Mouse (Mus musculus): Measurements from ENCODE around the gene Avpr1a.

Avpr1a gene

DNA sequence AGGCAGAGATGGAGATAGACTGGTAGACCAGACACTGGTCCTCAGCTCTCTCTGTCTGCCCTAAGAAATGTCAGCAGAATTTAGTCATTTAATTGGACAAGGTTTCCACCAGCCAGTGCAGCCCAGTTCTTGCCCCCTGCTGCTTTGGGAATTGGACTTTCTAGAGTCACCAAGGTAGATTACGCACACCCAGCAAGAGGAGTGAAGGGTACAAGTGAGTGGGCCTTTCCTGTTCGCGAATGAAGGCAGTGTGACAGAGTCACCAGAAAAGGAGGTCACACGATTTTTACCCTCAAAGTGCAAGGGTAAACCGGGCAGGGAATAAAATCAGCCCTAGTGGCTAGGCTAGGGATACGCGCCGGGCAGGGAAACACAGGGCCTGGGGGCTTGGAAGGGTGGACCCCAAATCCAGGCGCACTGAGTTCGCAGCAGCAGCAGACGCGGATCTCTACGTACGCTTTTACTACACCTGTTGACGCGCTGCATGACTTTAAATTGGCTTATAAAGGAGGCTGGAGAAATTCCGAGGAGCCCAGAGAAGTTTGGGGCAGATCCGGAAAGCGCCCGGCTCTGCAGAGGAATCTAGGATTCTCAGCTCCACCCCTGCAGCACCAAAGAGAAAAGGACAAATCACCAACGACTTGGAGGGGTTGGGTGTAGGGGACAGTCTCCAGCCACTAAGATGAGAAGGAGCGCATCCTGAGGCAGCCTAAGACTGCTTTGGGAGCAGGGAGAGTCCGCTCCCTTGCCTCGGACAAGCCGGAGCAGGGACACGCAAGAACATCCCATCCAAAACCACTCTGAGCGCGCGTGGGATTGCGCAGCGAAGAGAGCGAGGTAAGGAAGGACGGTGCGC, at the start of gene Avpr1a:
Gene Avpr1a (plus strand): TSS at position 639 of the 856 bp plus-strand sequence.
- no peak for DNase-seq (ENCODE audit: low read depth)

DNA sequence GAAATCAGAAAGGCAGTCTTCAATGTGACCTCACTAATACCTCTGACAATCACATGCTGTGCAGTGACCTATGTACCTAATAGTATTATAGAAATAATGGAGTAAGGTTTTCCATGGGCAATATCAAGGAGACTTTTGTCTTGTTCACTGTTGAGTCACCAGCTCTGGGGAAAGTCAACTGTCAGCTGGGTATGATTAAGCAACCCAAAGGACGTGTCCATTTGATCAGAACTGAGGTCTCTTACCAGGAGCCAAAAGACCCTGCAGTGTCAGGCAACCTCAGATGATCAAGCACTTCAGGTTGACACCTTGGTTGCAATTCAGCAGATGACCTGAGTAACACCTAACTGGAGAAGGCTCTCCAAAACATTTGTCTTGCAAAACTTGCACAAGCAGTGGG, 46.0 kb upstream of the Avpr1a start:
- DNase-seq (ENCODE audit: low read depth), result no peak

DNA sequence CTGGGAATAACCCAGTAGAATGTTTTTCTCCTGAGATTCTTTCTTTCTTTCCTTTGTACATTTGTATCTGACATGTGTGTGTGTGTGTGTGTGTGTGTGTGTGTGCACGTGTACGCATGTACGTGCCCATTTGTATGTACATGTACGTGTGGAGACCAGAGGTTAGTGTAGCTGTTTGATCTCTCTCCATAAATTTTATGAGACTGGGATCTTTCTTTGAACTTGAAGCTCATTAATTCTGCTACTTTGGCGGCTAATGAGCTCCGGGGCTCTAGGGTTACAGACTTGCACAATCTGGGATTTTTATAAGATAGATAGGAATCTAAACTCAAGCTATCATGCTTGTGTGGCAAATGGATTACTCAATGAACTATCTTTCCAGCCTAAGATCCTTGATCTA, 42.0 kb upstream of the Avpr1a start:
- no peak for DNase-seq (ENCODE audit: low read depth)

- DNase-seq (ENCODE audit: low read depth), result no peak
These were observed 39.4 kb upstream of the Avpr1a start for GRCm38 (mm10) chr10:122408697-122409409.

DNA sequence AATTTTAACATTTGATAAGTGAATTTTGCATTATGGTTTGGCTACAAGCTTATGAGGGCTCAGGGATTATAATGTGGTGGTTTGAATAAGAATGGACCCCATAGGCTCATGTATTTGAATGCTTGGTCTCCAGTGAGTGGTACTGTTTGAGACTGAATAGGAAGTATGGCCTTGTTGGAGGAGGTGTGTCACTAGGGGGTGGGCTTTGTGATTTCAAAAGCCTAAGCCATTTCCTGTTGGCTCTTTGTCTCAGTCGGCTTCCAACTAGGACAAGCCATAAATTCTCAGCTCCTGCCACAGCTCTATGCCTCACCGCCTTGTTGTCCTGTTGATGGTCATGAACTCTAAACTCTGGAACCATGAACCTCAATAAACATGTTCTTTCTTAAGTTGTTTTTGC, 37.5 kb upstream of the Avpr1a start:
- DNase-seq (ENCODE audit: low read depth), result no peak

- DNase-seq (ENCODE audit: low read depth), result no peak
These were observed 15.6 kb upstream of the Avpr1a start for GRCm38 (mm10) chr10:122432690-122433089.

DNA sequence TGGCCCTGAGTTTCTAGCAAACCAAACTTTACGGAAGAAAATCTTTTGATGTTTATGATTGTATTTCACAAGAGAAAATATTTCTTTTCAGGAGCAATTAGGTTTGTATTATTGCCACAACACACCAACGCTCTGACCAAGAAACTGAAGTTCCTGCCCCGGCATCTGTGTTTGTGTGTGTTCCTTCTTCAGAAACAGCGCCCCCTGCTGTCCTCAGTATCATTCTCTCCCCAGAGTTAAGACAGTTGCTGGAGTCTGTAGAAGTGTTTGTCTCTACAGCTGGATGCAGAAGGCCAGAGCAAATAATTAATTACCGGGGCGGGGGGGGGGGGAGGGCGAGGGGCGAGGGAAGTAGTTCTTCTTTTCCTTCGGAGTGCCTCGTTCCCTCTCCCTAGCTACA, 1.0 kb upstream of the Avpr1a start:
- DNase-seq (ENCODE audit: low read depth), result peak; percentile 55

GRCm38 (mm10) chr10:122448717-122449611, 665 bp downstream of the Avpr1a start:
- no peak for DNase-seq (ENCODE audit: low read depth)

GRCm38 (mm10) chr10:122449856-122450255, 1.6 kb downstream of the Avpr1a start:
- no peak for DNase-seq (ENCODE audit: low read depth)

DNA sequence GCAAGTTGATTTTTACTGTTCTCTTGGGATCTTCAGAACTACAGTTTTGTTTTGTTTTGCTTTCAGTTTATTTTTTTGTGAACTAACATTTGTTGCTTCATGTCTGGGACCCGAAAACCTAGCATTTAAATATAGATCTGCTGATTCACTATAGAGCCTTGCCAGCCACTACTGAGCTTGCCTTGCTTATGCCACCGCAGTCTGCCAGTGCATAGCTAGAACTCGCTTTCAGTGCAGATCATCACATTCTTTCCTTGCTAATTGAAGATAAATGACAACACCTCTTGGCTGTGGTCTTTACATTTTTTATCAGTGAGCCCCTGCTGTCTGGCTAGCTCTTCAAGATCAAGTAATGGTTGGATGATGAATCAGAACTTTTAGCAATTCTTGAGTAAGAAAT, 5.2 kb downstream of the Avpr1a start:
- no peak for DNase-seq (ENCODE audit: low read depth)

- no peak for DNase-seq (ENCODE audit: low read depth)
These were observed 7.5 kb downstream of the Avpr1a start for GRCm38 (mm10) chr10:122455793-122456192.

DNA sequence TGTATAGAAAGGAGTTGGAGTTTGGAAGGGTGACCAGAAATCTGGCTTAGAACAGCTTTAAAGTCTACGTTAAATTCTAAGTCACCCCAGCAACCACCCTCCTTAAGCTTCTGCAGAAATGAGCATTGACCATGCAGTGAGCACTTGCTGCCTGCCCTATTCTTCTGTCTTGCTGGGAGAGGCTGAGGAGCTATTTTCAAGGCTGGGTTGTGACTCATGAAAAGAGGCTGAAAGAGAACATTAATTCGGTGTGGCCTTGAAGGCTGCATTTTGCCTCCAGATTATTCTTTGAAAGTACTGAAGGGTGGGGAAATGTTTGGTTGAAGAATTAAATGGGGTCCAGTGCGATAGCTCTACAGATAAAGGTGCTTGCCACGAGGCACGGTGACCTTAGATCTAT, 28.5 kb downstream of the Avpr1a start:
- DNase-seq (ENCODE audit: low read depth), result no peak

DNA sequence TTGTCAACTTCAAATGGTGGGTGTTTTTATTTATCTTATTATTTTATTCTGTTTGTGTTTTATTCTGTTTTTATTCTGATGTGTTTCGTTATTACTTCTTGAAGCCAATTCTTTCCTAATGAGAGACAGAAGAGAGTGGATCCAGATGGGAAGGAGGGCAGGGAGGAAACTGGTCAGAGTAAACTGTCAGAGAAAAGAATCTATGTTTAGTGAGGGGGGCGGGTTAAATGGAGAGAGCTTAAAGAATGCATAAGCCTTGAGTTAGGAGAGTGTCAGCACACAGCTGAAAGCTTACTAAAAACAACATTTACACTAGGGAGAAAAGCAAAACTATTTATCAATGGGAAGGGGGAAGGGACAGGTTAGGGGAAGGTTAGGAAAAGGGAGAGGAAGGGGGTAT, 50.3 kb downstream of the Avpr1a start:
- no peak for DNase-seq (ENCODE audit: low read depth)

- no peak for DNase-seq (ENCODE audit: low read depth)
These were observed 51.0 kb downstream of the Avpr1a start for GRCm38 (mm10) chr10:122499306-122499705.
